Mouse (Mus musculus) monocyte, adult 5-6 weeks (primary cell): Measurements from ENCODE around the gene Mre11a. TPM values are rescaled to one million over a fixed set of nuclear protein-coding genes. Genes with fewer than 3 reads are reported as not detected.

Experiments
- ATAC-seq: fragments of 153-309, 156-312 bp; replicated peaks from 2 replicates; pipeline ENCODE4 v1.8.0; 2017; ENCODE audit warnings: mild to moderate bottlenecking; ENCODE audit not compliant: low TSS enrichment, insufficient number of reproducible peaks, severe bottlenecking, poor library complexity, low FRiP score
- total RNA-seq: library from RNA; stranded (forward); fragments of 200-1000, 200-491, 200-594 nt; gene quantifications from 3 replicates; pipeline ENCODE4 v1.2.3, GENCODE M21; 2017

The Mre11a gene
- total RNA-seq, result 15.9 to 34.9 TPM (median 19.8 TPM) in 3 replicates

- ATAC-seq, result peak; percentile 99
These were observed at the start of gene Mre11a, which contains the start of gene Ankrd49 for GRCm38 (mm10) chr9:14784039-14785002. TSS of gene Mre11a (plus strand) at chr9:14784654. TSS of gene Ankrd49 (minus strand) at chr9:14784856.

GRCm38 (mm10) chr9:14739498-14740150 lies 44.8 kb upstream of the Mre11a start:
- ATAC-seq, result 0 out of 2 replicates have a peak, but pooled peaks have one; percentile 22

GRCm38 (mm10) chr9:14740151-14740924 lies 44.1 kb upstream of the Mre11a start, which contains the start of gene Piwil4:
TSS of gene Piwil4 (minus strand) at chr9:14740733.
- no peak for ATAC-seq

- 0 out of 2 replicates have a peak, but pooled peaks have one; percentile 12 for ATAC-seq
These were observed 33.5 kb upstream of the Mre11a start for GRCm38 (mm10) chr9:14750901-14751502.

- peak; percentile 51 for ATAC-seq
These were observed 32.9 kb upstream of the Mre11a start for GRCm38 (mm10) chr9:14751503-14752000.

- ATAC-seq, result peak; percentile 57
These were observed 32.4 kb upstream of the Mre11a start, which contains the start of gene Fut4 for GRCm38 (mm10) chr9:14752001-14752522. TSS of gene Fut4 (minus strand) at chr9:14752393.

GRCm38 (mm10) chr9:14753947-14754346 lies 30.5 kb upstream of the Mre11a start:
- ATAC-seq, result no peak

- ATAC-seq, result no peak
These were observed 30.0 kb upstream of the Mre11a start for GRCm38 (mm10) chr9:14754469-14754868.

- peak; percentile 95 for ATAC-seq
These were observed 25.9 kb upstream of the Mre11a start for GRCm38 (mm10) chr9:14758590-14758989.

GRCm38 (mm10) chr9:14759261-14759660 lies 25.2 kb upstream of the Mre11a start:
- ATAC-seq, result no peak

- peak; percentile 51; the same call in 1 of the 2 replicates for ATAC-seq
These were observed 19.7 kb upstream of the Mre11a start for GRCm38 (mm10) chr9:14764765-14765164.

- no peak for ATAC-seq
These were observed 14.6 kb upstream of the Mre11a start for GRCm38 (mm10) chr9:14769811-14770210.

GRCm38 (mm10) chr9:14770803-14771471 lies 13.5 kb upstream of the Mre11a start, which contains the start of gene 1700012B09Rik:
TSS of gene 1700012B09Rik (minus strand) at chr9:14771030.
- ATAC-seq, result no peak

GRCm38 (mm10) chr9:14772074-14772473 lies 12.4 kb upstream of the Mre11a start:
- peak; percentile 55; the same call in 1 of the 2 replicates for ATAC-seq

GRCm38 (mm10) chr9:14773813-14774212 lies 10.6 kb upstream of the Mre11a start:
- ATAC-seq, result no peak

GRCm38 (mm10) chr9:14778341-14778740 lies 6.1 kb upstream of the Mre11a start:
- ATAC-seq, result no peak

GRCm38 (mm10) chr9:14787356-14787755 lies 2.9 kb downstream of the Mre11a start:
- ATAC-seq, result no peak
